Mouse (Mus musculus) intestine, embryonic 16.5 days (tissue): Measurements from ENCODE around the gene Rhox2g. TPM values are rescaled to one million over a fixed set of nuclear protein-coding genes. Genes with fewer than 3 reads are reported as not detected.

ENCODE experiments used
- polyA plus RNA-seq: library from polyadenylated mRNA; unstranded; fragments of >200 nt; fragmentation: Nextera tagmentation; extraction: Ambion mirVana; gene quantifications from 2 replicates; pipeline ENCODE4 v1.2.1, GENCODE M21; 2015

Rhox2g gene
- polyA plus RNA-seq, 1 experiment from 2014 or later: not detected

Other genes starting within 250 kb of the Rhox2g start
- not detected in 2 replicates for gene Rhox2b, start 231.4 kb downstream of the Rhox2g start, polyA plus RNA-seq
- gene Rhox4b, start 211.0 kb downstream of the Rhox2g start, polyA plus RNA-seq: not detected in 2 replicates
- gene Rhox2c, start 189.8 kb downstream of the Rhox2g start, polyA plus RNA-seq: not detected in 2 replicates
- gene Rhox3c, start 184.9 kb downstream of the Rhox2g start, polyA plus RNA-seq: not detected in 2 replicates
- not detected in 2 replicates for gene Rhox4c, start 163.1 kb downstream of the Rhox2g start, polyA plus RNA-seq
- gene Rhox2d, start 150.0 kb downstream of the Rhox2g start, polyA plus RNA-seq: not detected in 2 replicates
- gene Rhox4d, start 129.1 kb downstream of the Rhox2g start, polyA plus RNA-seq: not detected in 2 replicates
- gene Rhox2e, start 113.0 kb downstream of the Rhox2g start, polyA plus RNA-seq: not detected in 2 replicates
- gene Rhox3e, start 101.5 kb downstream of the Rhox2g start, polyA plus RNA-seq: not detected in 2 replicates
- gene Rhox4e, start 86.1 kb downstream of the Rhox2g start, polyA plus RNA-seq: not detected in 2 replicates
- gene Rhox2f, start 72.1 kb downstream of the Rhox2g start, polyA plus RNA-seq: not detected in 2 replicates
- not detected in 2 replicates for gene Rhox3f, start 62.5 kb downstream of the Rhox2g start, polyA plus RNA-seq
- gene Rhox4f, start 35.8 kb downstream of the Rhox2g start, polyA plus RNA-seq: not detected in 2 replicates
- gene Rhox3g, start 14.9 kb downstream of the Rhox2g start, polyA plus RNA-seq: not detected in 2 replicates
- gene Rhox4g, start 7.9 kb upstream of the Rhox2g start, polyA plus RNA-seq: not detected in 2 replicates
- not detected in 2 replicates for gene Rhox3h, start 25.3 kb upstream of the Rhox2g start, polyA plus RNA-seq
- gene Rhox2h, start 29.8 kb upstream of the Rhox2g start, polyA plus RNA-seq: not detected in 2 replicates
- gene Rhox5, start 161.4 kb upstream of the Rhox2g start, polyA plus RNA-seq: 2.2 and 3.3 TPM in 2 replicates
- not detected in 2 replicates for gene Rhox6, start 183.4 kb upstream of the Rhox2g start, polyA plus RNA-seq
- gene Rhox7a, start 188.2 kb upstream of the Rhox2g start, polyA plus RNA-seq: not detected in 2 replicates
- not detected in 2 replicates for gene Rhox8, start 235.5 kb upstream of the Rhox2g start, polyA plus RNA-seq